Mouse (Mus musculus) regulatory T cell (primary cell): ENCODE data around the gene Ssxb2.
"Not testable (repeated sequence)": the region's sequence is repeated elsewhere in the genome, so short reads cannot be mapped to it uniquely, and the experiment has no call there.

Source experiments
- in situ Hi-C: fragments of 300-600 bp; cut with MboI, MseI; formaldehyde crosslinking; loops from one replicate; pipeline ENCODE4 v1.15.1; 2025; ENCODE audit warnings: high pct_unique_total_duplicates

Ssxb2 gene

GRCm38 (mm10) chrX:8461626-8462025, at the start of gene Ssxb2:
Gene Ssxb2 (minus strand): TSS chrX:8461726.
- in situ Hi-C loops: not testable (repeated sequence)

GRCm38 (mm10) chrX:8413005-8413404, 48.5 kb downstream of the Ssxb2 start, which contains the start of gene Ssxb1:
Gene Ssxb1 (plus strand): TSS chrX:8413305.
- in situ Hi-C loops: not testable (repeated sequence)
